ENCODE assay signal across 8 mouse cellular contexts in genomic region chr17:23549441-23549840, GRCm38 (mm10). TPM values are rescaled to one million over a fixed set of nuclear protein-coding genes. Genes with fewer than 3 reads are reported as not detected.
DNase-seq lines count a peak whose midpoint lies in the region; ATAC-seq and TF ChIP-seq lines count a peak whose summit lies in the region.

No protein-coding gene starts in this region.

- 5% methylated on average over 9 of the region's 9 CpGs for WGBS in heart, embryonic 16.5 days
- WGBS in liver, postnatal 0 days (ENCODE audit: insufficient replicate concordance): 6% methylated on average over 9 of the region's 9 CpGs

- H3K9ac ChIP-seq in heart, embryonic 16.5 days (ENCODE audit: low read length): peak overlapping the region; percentile 32; the same call in 1 of the 2 replicates
- H3K9ac ChIP-seq in liver, postnatal 0 days (replicated peaks): peak overlapping the region; percentile 21

- no peak overlapping the region for H3K27ac ChIP-seq in heart, embryonic 16.5 days (ENCODE audit: low read length)
- peak overlapping the region; percentile 44; the same call in 1 of the 2 replicates for H3K27ac ChIP-seq in liver, postnatal 0 days (ENCODE audit: low read depth)

- H3K4me2 ChIP-seq in heart, embryonic 16.5 days (ENCODE audit: low read depth, low read length): peak overlapping the region; percentile 74
- H3K4me2 ChIP-seq in liver, postnatal 0 days (ENCODE audit: low read depth, low read length): peak overlapping the region; percentile 83

- peaks cover 7% of the 10 kb centered on the region for H3K27me3 ChIP-seq in megakaryocyte, embryonic 14.5 days (replicated peaks)
- no peaks in the 10 kb centered on the region for H3K27me3 ChIP-seq in heart, embryonic 16.5 days (ENCODE audit: control insufficient read depth, insufficient read depth, low read length)
- no peaks in the 10 kb centered on the region for H3K27me3 ChIP-seq in liver, postnatal 0 days (ENCODE audit: insufficient read depth, low read length)

- no peaks in the 10 kb centered on the region for H3K36me3 ChIP-seq in megakaryocyte, embryonic 14.5 days (replicated peaks; ENCODE audit: low read length)
- no peaks in the 10 kb centered on the region for H3K36me3 ChIP-seq in heart, embryonic 16.5 days (ENCODE audit: control insufficient read depth, insufficient read depth)
- H3K36me3 ChIP-seq in liver, postnatal 0 days (replicated peaks; ENCODE audit: insufficient read depth, low read length): no peaks in the 10 kb centered on the region

- no peaks in the 10 kb centered on the region for H3K9me3 ChIP-seq in megakaryocyte, embryonic 14.5 days
- no peaks in the 10 kb centered on the region for H3K9me3 ChIP-seq in heart, embryonic 16.5 days (replicated peaks; ENCODE audit: control insufficient read depth, low read length)
- no peaks in the 10 kb centered on the region for H3K9me3 ChIP-seq in liver, postnatal 0 days (ENCODE audit: low read length)

- H3K4me3 ChIP-seq in megakaryocyte, embryonic 14.5 days (replicated peaks): peak overlapping the region; percentile 92
- peak overlapping the region; percentile 78 for H3K4me3 ChIP-seq in heart, embryonic 16.5 days (ENCODE audit: low read length)
- peak overlapping the region; percentile 59 for H3K4me3 ChIP-seq in liver, postnatal 0 days (ENCODE audit: low read depth, low read length)

- peak; percentile 24 to 28 for DNase-seq in frontal cortex, postnatal 14 days (ENCODE audit: low spot score in 2 of 2)
- DNase-seq in liver, postnatal 0 days: no peak
- no peak for DNase-seq in thymus, postnatal 4 days
- DNase-seq in ovary, adult 18-20 months (ENCODE audit: low spot score): no peak

- H3K4me1 ChIP-seq in megakaryocyte, embryonic 14.5 days: peaks cover 58% of the 10 kb centered on the region
- peaks cover 14% of the 10 kb centered on the region for H3K4me1 ChIP-seq in heart, embryonic 16.5 days (ENCODE audit: control insufficient read depth, insufficient read depth, low read length)
- peaks cover 35% of the 10 kb centered on the region for H3K4me1 ChIP-seq in liver, postnatal 0 days (ENCODE audit: insufficient read depth)

- no peak for ATAC-seq in frontal cortex, adult (ENCODE audit: low TSS enrichment)
- no peak for ATAC-seq in megakaryocyte, adult 5-6 weeks (ENCODE audit: poor library complexity, severe bottlenecking)
- no peak for ATAC-seq in heart, embryonic 16.5 days (replicated peaks; ENCODE audit: extremely low read depth, insufficient read depth, low FRiP score)
- ATAC-seq in liver, postnatal 0 days: no peak

- TF ChIP-seq EP300 in liver, postnatal 0 days (IDR thresholded peaks at IDR 0.05; ENCODE audit: low read depth): no peak

- TF ChIP-seq CTCF in liver, postnatal 0 days (IDR thresholded peaks at IDR 0.05; ENCODE audit: low read depth): no peak

RNA-seq across cellular contexts. Expression of gene Zfp213, which starts 14.6 kb away (rescaled TPM):
- 4.9 and 8.0 TPM in 2 replicates for polyA plus RNA-seq in megakaryocyte, embryonic 14.5 days (2012; ENCODE audit: insufficient read depth, low replicate concordance)
- total RNA-seq in megakaryocyte, adult 5-6 weeks (2015): 2.1 and 2.4 TPM in 2 replicates
- total RNA-seq in megakaryocyte, adult 5-6 weeks (2017): 2.7 and 4.7 TPM in 2 replicates
- 12.9 and 14.5 TPM in 2 replicates for polyA plus RNA-seq in heart, embryonic 16.5 days (2015; fragmentation: Nextera tagmentation; extraction: Ambion mirVana)
- 5.2 and 5.5 TPM in 2 replicates for polyA plus RNA-seq in liver, postnatal 0 days (2015; fragmentation: Nextera tagmentation; extraction: Ambion mirVana)

RNA-seq across cellular contexts. Expression of gene Zfp13, which starts 49.8 kb away (rescaled TPM):
- polyA plus RNA-seq in megakaryocyte, embryonic 14.5 days (2012; ENCODE audit: insufficient read depth, low replicate concordance): 0.96 TPM in 1 of 2 replicates, not detected in the other
- not detected in 2 replicates for total RNA-seq in megakaryocyte, adult 5-6 weeks (2015)
- 0.18 TPM in 1 of 2 replicates, not detected in the other for total RNA-seq in megakaryocyte, adult 5-6 weeks (2017)
- 7.3 and 8.5 TPM in 2 replicates for polyA plus RNA-seq in heart, embryonic 16.5 days (2015; fragmentation: Nextera tagmentation; extraction: Ambion mirVana)
- polyA plus RNA-seq in liver, postnatal 0 days (2015; fragmentation: Nextera tagmentation; extraction: Ambion mirVana): 1.1 and 1.4 TPM in 2 replicates

RNA-seq across cellular contexts. Expression of gene Zscan10, which starts 51.2 kb away (rescaled TPM):
- not detected in 2 replicates for polyA plus RNA-seq in megakaryocyte, embryonic 14.5 days (2012; ENCODE audit: insufficient read depth, low replicate concordance)
- total RNA-seq in megakaryocyte, adult 5-6 weeks (2015): not detected in 2 replicates
- total RNA-seq in megakaryocyte, adult 5-6 weeks (2017): not detected in 2 replicates
- not detected in 2 replicates for polyA plus RNA-seq in heart, embryonic 16.5 days (2015; fragmentation: Nextera tagmentation; extraction: Ambion mirVana)
- polyA plus RNA-seq in liver, postnatal 0 days (2015; fragmentation: Nextera tagmentation; extraction: Ambion mirVana): not detected in 2 replicates

Comparison
In these comparisons a context has a peak if more than half of its experiments do, and no peak if none do; other contexts are left out.
1. DNase-seq: peak in frontal cortex, postnatal 14 days (2 of 2); none in liver, postnatal 0 days (single experiment), thymus, postnatal 4 days (single experiment) and ovary, adult 18-20 months (single experiment).
2. Peak in every context shown above with its lines, with median percentiles within 50 percentile points of each other: H3K4me3 ChIP-seq.